9 mouse cellular contexts compared by ENCODE assay signal in the genomic region with DNA sequence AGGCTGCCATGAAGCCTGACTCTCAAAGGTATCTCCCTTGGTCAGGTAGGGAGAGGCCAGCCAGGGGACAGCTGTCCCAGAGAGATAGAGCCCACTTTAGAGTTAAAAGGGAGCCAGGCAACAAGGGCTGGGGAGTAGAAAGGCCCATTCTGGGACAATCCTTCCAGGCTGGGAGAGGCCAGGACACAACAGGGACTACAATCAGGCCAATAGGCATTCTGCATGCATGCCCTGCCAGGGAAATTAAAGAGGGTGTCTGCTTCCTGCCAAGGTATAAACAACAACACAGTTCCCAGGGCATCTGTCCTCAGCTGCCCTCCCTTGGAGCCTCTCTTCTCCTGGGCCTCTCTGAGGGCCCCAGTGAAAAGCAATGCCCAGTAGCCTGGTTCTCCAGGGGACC.
DNase-seq lines count a peak whose midpoint lies in the region; ATAC-seq lines count a peak whose summit lies in the region.
"Had no signal": no experiment of that assay in that cellular context is flagged by ENCODE, and none has a peak within 500 bp of the region (broad histone marks: within the 10 kb centered on the region; RNA-seq: fewer than 3 reads in every experiment).

No protein-coding gene starts in this region.

- no peak overlapping the region for H3K4me3 ChIP-seq in kidney, embryonic 14.5 days (ENCODE audit: low read length)
- no peak overlapping the region for H3K4me3 ChIP-seq in limb, embryonic 10.5 days
- H3K4me3 ChIP-seq: limb, embryonic 13.5 days had no signal

- H3K36me3 ChIP-seq in kidney, embryonic 14.5 days (ENCODE audit: control insufficient read depth, insufficient read depth, low read length), result no peaks in the 10 kb centered on the region
- H3K36me3 ChIP-seq in limb, embryonic 10.5 days, result no peaks in the 10 kb centered on the region

- H3K9ac ChIP-seq in kidney, embryonic 14.5 days (ENCODE audit: low read depth, low read length), result no peak overlapping the region
- H3K9ac ChIP-seq: limb, embryonic 13.5 days had no signal

- no peak overlapping the region for H3K27ac ChIP-seq in kidney, embryonic 14.5 days (ENCODE audit: low read depth, low read length)
- peak overlapping the region; percentile 32 for H3K27ac ChIP-seq in limb, embryonic 10.5 days
- H3K27ac ChIP-seq: limb, embryonic 13.5 days had no signal

- H3K4me1 ChIP-seq in kidney, embryonic 14.5 days (ENCODE audit: control insufficient read depth, insufficient read depth, low read length), result peaks cover 10% of the 10 kb centered on the region
- peaks cover 30% of the 10 kb centered on the region for H3K4me1 ChIP-seq in limb, embryonic 10.5 days

- DNase-seq in kidney, adult 11 months, result peak; percentile 18
- peak; percentile 20 for DNase-seq in cerebellum, adult 11 months
- DNase-seq in gastrocnemius, adult 8-10 months (ENCODE audit: low spot score in 2 of 2), result peak; percentile 54 to 66
- no peak for DNase-seq in limb, embryonic 10.5 days (ENCODE audit: low spot score)
- no peak for DNase-seq in urinary bladder, postnatal 14 days (ENCODE audit: low spot score)
- DNase-seq in testis, postnatal 14 days (ENCODE audit: low spot score), result no peak
- DNase-seq in left cerebral cortex, adult 18-20 months (ENCODE audit: low spot score in 2 of 2), result no peak

- H3K27me3 ChIP-seq in kidney, embryonic 14.5 days (ENCODE audit: control insufficient read depth, insufficient read depth, low read length), result no peaks in the 10 kb centered on the region
- H3K27me3 ChIP-seq in limb, embryonic 10.5 days (ENCODE audit: low read depth, poor library complexity, severe bottlenecking), result peaks cover 4% of the 10 kb centered on the region; the same call in 1 of the 2 replicates
- H3K27me3 ChIP-seq: limb, embryonic 13.5 days had no signal

- ATAC-seq in kidney, embryonic 14.5 days (ENCODE audit: low FRiP score, low TSS enrichment), result no peak

- no peak overlapping the region for H3K4me2 ChIP-seq in kidney, embryonic 14.5 days (replicated peaks; ENCODE audit: low read depth, low read length)
- H3K4me2 ChIP-seq: limb, embryonic 13.5 days had no signal

- peaks cover 13% of the 10 kb centered on the region for H3K9me3 ChIP-seq in kidney, embryonic 14.5 days (ENCODE audit: control insufficient read depth, low read length)
- no peaks in the 10 kb centered on the region for H3K9me3 ChIP-seq in limb, embryonic 10.5 days (replicated peaks)

Comparison
In these comparisons a context has a peak if more than half of its experiments do, and no peak if none do; other contexts are left out.
1. DNase-seq: peak in kidney, adult 11 months (single experiment), cerebellum, adult 11 months (single experiment) and gastrocnemius, adult 8-10 months (2 of 2); none in limb, embryonic 10.5 days (single experiment), urinary bladder, postnatal 14 days (single experiment), testis, postnatal 14 days (single experiment) and left cerebral cortex, adult 18-20 months (0 of 2).